Mouse (Mus musculus): ENCODE data around the gene 1700001J03Rik. TPM values are rescaled to one million over a fixed set of nuclear protein-coding genes. Genes with fewer than 3 reads are reported as not detected.
"Not testable (repeated sequence)": the region's sequence is repeated elsewhere in the genome, so short reads cannot be mapped to it uniquely, and the experiment has no call there.

1700001J03Rik gene
- total RNA-seq, 1 experiment from 2014 or later: not detected

GRCm38 (mm10) chr5:146190501-146191269 is 5.6 kb upstream of the 1700001J03Rik start:
- no peak for ATAC-seq (ENCODE audit: extremely low read depth, insufficient number of reproducible peaks, low FRiP score, poor library complexity, severe bottlenecking)

DNA sequence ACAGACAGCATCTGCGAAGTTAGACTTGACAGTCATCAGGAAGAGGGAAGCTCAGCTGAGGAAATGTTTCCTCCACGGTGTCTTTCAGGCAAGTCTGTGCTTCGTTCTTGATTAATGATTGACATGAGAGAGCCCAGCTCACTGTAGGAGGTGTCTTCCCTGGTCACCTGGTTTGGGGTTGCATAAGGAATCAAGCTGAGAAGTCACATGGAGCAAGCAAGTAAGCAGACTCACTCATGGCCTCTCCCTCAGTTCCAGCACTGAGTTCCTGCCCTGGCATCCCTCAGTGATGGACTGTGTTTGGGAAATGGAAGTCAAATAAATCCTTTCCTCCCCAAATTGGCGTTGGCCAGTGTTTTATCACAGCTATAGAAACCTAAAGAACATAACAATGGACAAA is 5.0 kb upstream of the 1700001J03Rik start:
- no peak for ATAC-seq (ENCODE audit: extremely low read depth, insufficient number of reproducible peaks, low FRiP score, poor library complexity, severe bottlenecking)

- no peak for ATAC-seq (ENCODE audit: extremely low read depth, insufficient number of reproducible peaks, low FRiP score, poor library complexity, severe bottlenecking)
These were observed 3.6 kb upstream of the 1700001J03Rik start for GRCm38 (mm10) chr5:146188712-146189111.

- no peak for ATAC-seq (ENCODE audit: extremely low read depth, insufficient number of reproducible peaks, low FRiP score, poor library complexity, severe bottlenecking)
These were observed 3.0 kb upstream of the 1700001J03Rik start for GRCm38 (mm10) chr5:146188144-146188543.

GRCm38 (mm10) chr5:146187441-146187840 is 2.3 kb upstream of the 1700001J03Rik start:
- not testable (repeated sequence) for ATAC-seq (ENCODE audit: extremely low read depth, insufficient number of reproducible peaks, low FRiP score, poor library complexity, severe bottlenecking)

- ATAC-seq (ENCODE audit: extremely low read depth, insufficient number of reproducible peaks, low FRiP score, poor library complexity, severe bottlenecking): not testable (repeated sequence)
These were observed 12.4 kb downstream of the 1700001J03Rik start for GRCm38 (mm10) chr5:146172744-146173143.

- not testable (repeated sequence) for ATAC-seq (ENCODE audit: extremely low read depth, insufficient number of reproducible peaks, low FRiP score, poor library complexity, severe bottlenecking)
These were observed 14.5 kb downstream of the 1700001J03Rik start, which contains the start of gene Gm6309 for GRCm38 (mm10) chr5:146170621-146171020. Gene Gm6309 (minus strand): TSS chr5:146170721.

DNA sequence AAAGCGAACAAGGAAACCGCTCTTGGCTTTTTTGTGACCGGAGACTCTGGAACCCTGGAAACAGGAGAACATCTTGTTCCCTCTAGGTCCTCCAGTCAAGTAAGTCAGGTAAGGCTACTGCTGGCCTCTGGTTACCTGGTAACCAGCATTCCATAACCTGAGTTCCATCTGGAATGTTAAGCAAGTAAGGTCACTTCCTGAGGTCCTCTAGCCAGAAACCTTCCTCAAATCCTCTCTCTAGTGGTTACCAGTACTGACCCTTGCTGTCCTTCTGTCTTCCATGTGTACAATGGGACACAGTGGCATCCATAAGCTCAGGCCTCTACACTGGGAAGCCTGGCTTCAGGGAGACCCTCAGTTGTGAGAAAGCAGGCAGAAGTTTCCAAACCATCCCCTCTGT is 24.7 kb downstream of the 1700001J03Rik start, which contains the start of gene Gm5565:
Gene Gm5565 (minus strand): TSS at position 101 of the 400 bp plus-strand sequence.
- not testable (repeated sequence) for ATAC-seq (ENCODE audit: extremely low read depth, insufficient number of reproducible peaks, low FRiP score, poor library complexity, severe bottlenecking)

DNA sequence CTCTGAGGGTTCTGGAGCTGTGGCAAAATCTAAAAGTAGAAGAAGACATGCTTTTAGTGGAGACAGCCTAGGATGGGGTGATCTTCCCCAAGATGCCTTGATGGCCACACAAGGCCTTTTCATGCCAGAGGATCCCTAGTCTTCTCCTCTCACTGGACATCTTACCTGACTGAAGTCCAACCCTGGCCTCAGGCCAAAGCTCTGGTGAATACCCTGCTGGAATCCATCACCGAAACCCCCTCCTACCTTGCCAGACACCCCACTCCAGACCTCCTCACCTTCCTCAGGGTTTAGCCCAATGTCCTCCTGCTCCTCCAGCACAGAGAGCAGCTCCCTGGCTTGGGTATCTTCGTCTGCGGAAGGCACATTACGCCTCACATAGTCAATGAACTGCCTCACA is 26.8 kb downstream of the 1700001J03Rik start:
- ATAC-seq (ENCODE audit: extremely low read depth, insufficient number of reproducible peaks, low FRiP score, poor library complexity, severe bottlenecking): not testable (repeated sequence)

- ATAC-seq (ENCODE audit: extremely low read depth, insufficient number of reproducible peaks, low FRiP score, poor library complexity, severe bottlenecking): no peak
These were observed 34.6 kb downstream of the 1700001J03Rik start for GRCm38 (mm10) chr5:146150454-146150853.

DNA sequence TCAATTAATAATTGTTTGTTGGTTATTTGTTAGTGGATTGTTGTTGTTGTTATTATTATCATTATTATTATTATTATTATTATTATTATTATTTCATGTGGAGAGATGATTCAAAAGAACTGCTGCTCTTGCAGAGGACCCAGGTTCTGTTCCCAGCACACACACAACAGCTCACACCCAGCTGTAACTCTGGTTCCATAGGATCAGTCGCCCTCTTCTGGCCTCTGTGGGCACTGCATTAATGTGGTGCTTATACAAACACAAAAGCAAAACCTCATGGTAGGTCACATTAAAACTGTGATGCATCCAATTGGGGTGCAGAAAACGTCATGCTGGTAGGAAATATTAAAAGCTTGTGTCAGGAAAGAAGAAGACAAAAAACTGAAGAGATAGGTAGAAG is 37.2 kb downstream of the 1700001J03Rik start:
- ATAC-seq (ENCODE audit: extremely low read depth, insufficient number of reproducible peaks, low FRiP score, poor library complexity, severe bottlenecking): no peak

Other genes starting within 250 kb of the 1700001J03Rik start
- not detected in 2 replicates for gene Cyp3a25, start 175.7 kb downstream of the 1700001J03Rik start, total RNA-seq (2017)
- gene Cyp3a59, start 106.0 kb downstream of the 1700001J03Rik start, total RNA-seq (2017): not detected in 2 replicates
- not detected in 2 replicates for gene Gm5565, start 24.8 kb downstream of the 1700001J03Rik start, total RNA-seq (2017)
- gene Gm6309, start 14.6 kb downstream of the 1700001J03Rik start, total RNA-seq (2017): not detected in 2 replicates
- 65.9 and 79.7 TPM in 2 replicates for gene Rnf6, start 36.3 kb upstream of the 1700001J03Rik start, total RNA-seq (2017)
- gene Cdk8, start 45.9 kb upstream of the 1700001J03Rik start, total RNA-seq (2017): 33.9 and 40.5 TPM in 2 replicates
- gene Wasf3, start 199.7 kb upstream of the 1700001J03Rik start, total RNA-seq (2017): not detected in 2 replicates